Mouse (Mus musculus) left cerebral cortex, adult 9 months (tissue): ENCODE measurements around the gene Aqp11.

Experiments used
- DNase-seq, 2 experiments: peaks; one replicate each; pipeline ENCODE4 v3.0.0; 2022; ENCODE audit warnings: low spot score in 2 of 2

Gene Aqp11

GRCm38 (mm10) chr7:97737638-97738456, at the start of gene Aqp11:
Gene Aqp11, minus strand, starts transcription at chr7:97738289.
- peak in 1 of 2 experiments; percentile 68 for DNase-seq

- DNase-seq, result no peak
Measured at GRCm38 (mm10) chr7:97783523-97783922, 45.4 kb upstream of the Aqp11 start.

- no peak for DNase-seq
Measured at GRCm38 (mm10) chr7:97781496-97781895, 43.4 kb upstream of the Aqp11 start.

DNA sequence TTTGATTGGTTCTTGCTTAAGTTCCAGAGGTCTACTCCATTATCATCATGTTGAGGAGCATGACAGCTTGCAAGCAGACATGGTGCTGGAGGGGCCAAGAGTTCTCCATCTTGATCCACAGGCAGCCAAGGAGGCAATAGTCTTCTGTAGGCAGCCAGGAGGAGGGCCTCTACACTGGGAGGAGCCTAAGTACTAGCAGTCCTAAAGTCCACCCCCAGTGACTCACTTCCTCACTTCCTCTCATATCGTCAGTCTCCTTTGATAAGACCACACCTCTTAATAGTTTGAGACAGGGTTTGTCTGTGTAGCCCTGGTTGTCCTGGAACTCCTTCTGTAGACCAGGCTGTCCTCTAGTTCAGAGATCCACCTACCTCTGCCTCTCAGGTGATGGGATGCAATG, 42.7 kb upstream of the Aqp11 start:
- DNase-seq, result no peak

DNA sequence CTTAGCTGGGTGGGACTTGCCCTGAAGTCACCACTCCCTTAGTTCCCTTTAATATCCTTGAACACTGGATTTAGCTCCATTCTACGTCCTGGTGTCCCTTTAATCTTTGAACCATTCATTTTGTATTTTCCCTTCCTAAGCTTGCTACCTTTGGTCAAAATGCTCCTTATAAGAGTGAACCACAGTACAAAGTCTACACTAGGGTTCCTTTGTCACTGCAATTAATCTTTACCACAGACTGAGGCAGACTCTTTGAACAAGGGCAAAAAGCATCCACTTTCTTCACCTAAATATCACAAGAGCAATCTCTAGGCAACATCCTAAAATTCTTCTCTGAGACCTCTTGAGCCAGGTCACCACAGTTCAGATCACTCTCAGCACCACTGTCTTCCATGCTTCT, 42.1 kb upstream of the Aqp11 start:
- DNase-seq, result no peak

- no peak for DNase-seq
Measured at GRCm38 (mm10) chr7:97777191-97777590, 39.1 kb upstream of the Aqp11 start.

DNA sequence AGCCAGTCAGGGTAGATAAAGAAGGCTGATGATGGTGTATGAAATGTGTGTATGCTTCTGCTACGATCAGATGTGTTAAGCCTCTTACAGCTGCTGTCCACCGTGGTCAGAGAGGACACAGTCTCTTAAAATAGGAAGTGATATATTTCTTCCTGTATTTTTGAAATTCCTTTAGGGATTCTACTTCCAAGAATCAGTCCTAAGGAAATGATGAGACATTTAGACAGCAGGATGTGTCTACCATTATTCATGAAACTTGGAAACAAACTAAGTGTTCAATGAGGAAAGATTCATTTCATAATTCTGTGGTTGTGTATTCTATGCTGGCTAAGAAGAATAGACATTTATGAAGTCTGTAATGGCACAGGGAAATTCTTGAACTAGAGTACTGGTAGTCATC, 37.8 kb upstream of the Aqp11 start:
- DNase-seq, result no peak

DNA sequence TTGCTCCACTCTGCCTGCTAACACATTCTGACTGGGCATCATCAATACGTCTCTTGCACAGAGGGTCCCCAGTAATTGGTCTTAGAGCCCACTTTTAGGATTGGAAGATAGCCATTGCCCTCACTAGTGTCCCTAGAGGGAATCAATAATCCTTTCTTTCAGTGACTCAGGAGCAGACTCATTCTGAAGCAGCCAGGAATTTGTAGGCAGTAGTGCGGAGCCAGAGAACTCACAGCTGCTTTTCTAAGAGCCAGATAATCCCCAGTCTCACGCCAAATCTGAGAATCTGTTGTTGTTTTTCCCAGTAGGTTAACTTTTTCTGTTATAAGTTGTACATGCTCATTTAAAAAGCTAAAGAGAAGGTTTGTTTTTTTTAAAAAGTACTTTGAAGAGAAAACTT, 37.3 kb upstream of the Aqp11 start:
- no peak for DNase-seq

GRCm38 (mm10) chr7:97770841-97771620, 32.9 kb upstream of the Aqp11 start:
- no peak for DNase-seq

DNA sequence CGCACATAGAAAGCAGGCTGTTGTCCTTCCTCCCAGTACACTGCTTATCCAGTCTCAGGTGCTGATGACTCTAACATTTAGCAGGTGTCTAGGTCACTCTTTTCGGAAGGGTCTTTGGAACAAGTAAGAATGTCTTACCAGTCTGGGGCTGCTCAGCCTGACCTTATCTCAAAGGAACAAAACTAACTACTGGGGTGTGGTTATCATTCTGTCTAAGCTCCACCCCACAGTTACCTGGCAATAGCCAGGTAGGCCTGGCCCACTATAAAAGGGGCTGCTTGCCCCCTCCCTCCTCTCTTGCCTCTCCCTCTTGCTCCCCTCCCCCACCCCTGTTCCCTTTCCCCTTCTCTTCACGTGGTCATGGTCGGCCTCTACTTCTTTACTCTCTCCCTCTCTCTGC, 30.9 kb upstream of the Aqp11 start:
- DNase-seq, result no peak

DNA sequence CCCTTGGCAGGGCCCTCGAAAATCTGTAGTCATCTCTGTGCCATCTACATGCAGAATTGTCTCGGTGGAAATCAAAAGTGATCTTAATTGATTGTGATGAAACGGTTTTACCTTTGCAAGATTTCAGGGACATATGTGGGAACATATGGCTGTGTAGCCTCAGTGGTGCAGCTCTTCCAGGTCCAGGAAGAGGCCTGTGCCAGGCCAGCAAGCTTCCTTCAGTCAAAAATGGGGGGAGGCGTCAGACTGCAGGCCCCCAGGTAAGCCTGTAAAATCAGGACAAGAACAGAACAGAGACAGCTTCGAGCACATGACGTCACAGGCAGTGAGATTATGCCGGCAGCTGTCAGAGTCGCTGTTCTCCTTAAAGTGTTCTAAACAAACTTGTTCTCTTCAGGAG, 29.8 kb upstream of the Aqp11 start:
- DNase-seq, result peak in 1 of 2 experiments; percentile 37

DNA sequence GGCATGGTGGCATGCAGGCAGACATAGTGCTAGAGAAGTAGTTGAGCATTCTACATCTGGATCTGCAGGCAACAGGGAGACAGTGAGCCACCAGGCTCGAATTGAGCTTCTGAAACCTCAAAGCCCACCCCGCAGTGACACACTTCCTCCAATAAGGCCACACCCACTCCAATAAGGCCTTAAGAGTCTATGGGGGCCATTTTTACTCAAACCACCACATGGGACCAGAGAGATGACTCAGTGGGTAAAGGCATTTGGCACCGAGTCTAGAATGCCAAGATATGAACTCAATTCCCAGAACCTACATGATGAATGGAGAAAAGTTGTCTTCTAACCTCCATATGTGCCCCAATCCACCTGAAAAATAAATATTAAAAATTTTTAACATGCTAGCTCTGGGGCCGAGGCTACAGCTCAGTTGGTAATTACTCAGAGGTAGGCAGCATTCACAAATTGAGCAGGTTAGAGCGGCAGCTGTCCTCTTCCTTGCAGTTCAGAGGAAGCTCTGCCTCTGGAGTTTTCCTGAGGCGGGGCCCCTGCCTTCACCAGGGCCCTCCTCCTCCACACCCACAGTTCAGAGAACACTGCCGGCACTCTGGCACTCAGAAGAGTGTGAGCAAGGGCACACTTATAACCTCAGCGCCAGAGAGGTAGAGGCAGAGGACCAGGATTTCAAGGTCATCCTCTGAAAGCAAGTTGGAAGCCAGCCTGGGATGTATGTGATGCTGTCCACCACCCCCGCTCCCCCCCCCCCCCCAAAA, 28.5 kb upstream of the Aqp11 start:
- DNase-seq, result no peak

- DNase-seq, result no peak
Measured at GRCm38 (mm10) chr7:97765963-97766347, 27.9 kb upstream of the Aqp11 start.

DNA sequence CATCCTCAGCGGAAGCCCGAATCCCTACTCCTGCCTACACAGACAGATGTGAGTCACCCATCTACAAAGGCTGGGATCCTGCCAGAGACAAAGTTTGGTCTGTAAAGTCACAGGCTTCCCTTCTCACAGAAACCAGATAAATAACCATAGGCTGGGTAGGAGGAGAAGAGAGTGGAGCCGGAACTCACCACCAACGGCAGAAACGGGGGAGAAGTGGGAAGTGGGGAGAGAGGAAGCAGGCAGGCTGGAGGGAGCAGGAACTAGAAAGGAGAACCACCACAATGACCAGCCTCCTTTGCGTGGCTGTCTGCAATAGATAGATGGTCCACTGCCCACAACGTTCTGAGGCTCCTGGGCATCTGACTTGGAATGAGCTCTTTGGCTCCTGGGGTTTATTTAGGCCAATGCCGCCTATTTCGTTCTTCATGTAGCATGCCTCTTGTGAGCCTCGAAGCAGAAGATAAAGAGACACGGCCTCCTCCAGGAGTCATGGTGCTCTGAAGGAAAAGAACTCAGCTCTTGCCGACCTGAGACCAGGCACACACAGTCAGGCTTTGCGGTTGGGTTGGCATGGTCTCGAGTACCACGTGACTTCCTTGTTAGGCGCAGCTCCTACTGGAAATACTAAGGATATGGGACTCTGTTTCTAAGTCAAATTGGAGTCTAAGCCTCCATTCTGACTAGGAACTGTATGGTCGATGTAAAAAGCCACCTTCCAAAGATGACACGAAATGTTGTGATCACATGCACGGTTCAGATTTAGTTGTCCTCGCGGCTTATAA, 27.3 kb upstream of the Aqp11 start:
- peak; percentile 56 to 87 for DNase-seq

- DNase-seq, result no peak
Measured at GRCm38 (mm10) chr7:97764591-97764990, 26.5 kb upstream of the Aqp11 start.

GRCm38 (mm10) chr7:97756967-97757881, 19.1 kb upstream of the Aqp11 start:
- peak; percentile 65 to 74 for DNase-seq

DNA sequence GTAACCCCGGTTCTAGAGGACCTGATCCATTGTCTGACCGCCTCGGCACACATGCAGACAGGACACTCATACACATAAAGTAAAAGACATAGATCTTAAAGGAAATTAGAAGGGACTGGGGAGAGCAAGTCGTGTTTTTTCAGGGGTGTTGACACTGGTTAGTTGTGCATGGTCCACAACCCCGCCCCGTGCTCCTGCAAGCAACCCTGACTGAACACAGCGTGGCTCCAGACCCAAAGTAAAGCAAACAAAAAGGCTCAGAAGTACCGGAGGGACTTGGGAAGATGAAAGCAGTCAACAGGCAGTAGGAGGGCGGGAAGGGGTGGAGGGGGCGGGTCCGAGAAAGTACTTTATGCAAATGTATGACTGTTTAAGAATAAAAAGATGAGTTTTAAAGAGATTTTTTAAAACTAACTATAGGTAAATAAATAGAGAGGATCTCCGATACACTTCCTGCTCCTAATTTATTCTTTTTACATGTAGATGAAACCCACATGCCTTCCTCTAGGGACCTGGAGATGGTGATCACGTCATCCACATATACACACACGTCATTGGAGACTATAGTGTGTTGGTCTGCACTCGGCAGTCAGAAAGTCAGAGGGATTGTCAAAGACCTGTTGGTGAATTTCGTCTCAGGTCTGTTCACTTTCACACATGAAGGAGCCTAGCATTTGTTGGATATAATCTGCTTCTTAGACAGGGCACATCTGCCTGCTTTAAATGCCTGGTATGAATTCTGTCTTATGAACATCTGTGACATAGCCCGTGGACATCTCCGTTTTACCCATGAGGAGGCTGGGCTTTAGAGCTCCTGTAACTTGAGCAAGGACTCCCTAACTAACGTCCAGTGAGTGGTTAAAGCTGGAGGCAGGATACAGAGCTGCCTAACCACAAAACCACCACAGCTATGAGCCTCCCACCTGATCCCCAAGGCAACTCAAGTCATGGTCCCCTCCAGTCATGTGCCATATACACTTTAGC, 11.4 kb upstream of the Aqp11 start:
- no peak for DNase-seq

DNA sequence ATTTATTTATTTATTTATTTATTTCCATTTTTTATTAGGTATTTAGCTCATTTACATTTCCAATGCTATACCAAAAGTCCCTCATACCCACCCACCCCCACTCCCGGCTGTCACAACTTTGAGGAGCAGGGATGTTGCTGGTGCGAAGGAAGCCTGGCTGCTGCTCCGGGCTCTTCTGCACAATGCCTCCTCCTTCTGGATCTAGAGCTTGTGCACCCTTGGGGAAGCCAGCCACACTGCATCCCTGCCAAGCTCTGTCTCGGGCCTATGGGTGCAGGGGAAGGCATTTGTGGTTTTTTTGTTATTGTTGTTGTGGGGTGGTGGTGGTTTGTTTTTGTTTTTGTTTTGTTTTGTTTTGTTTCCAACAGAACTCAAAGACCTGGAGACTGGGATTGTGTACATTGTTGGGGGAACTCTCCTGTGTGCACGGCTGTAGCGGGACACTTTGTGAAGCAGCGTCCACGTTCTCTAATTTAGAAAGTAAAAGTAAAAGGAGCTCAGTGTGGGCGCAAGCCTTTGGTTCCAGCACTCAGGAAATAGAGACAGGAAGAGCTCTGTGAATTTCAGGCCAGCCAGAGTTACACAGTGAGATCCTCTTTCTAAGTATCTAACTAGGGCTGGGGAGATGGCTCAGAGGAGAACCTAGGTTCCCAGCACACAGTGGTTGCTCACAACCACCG, 10.6 kb upstream of the Aqp11 start:
- DNase-seq, result no peak
